Mouse (Mus musculus) left cerebral cortex, adult 9 months (tissue): ENCODE measurements around the gene Slc28a1.
"Not testable (repeated sequence)": the region's sequence is repeated elsewhere in the genome, so short reads cannot be mapped to it uniquely, and the experiment has no call there.

Experiments used
- DNase-seq, 2 experiments: peaks; one replicate each; pipeline ENCODE4 v3.0.0; 2022; ENCODE audit warnings: low spot score in 2 of 2

Gene Slc28a1

DNA sequence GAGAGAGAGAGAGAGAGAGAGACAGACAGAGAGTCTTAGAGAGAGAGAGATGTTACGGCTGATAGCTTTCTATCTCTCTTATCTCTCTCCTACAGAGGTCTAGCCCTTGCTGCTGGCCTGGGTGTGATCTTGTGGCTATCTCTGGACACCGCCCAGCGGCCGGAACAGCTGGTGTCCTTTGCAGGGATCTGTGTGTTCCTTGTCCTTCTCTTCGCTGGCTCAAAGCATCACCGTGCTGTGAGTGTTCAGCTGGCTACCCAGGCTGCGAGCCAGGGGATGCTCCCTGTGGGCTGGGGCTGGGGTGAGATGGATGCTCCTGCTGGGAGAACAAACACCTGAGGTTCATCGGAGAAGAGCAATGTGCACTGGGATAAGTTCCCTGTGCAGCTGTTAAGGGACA, 10.2 kb downstream of the Slc28a1 start:
- DNase-seq = no peak

DNA sequence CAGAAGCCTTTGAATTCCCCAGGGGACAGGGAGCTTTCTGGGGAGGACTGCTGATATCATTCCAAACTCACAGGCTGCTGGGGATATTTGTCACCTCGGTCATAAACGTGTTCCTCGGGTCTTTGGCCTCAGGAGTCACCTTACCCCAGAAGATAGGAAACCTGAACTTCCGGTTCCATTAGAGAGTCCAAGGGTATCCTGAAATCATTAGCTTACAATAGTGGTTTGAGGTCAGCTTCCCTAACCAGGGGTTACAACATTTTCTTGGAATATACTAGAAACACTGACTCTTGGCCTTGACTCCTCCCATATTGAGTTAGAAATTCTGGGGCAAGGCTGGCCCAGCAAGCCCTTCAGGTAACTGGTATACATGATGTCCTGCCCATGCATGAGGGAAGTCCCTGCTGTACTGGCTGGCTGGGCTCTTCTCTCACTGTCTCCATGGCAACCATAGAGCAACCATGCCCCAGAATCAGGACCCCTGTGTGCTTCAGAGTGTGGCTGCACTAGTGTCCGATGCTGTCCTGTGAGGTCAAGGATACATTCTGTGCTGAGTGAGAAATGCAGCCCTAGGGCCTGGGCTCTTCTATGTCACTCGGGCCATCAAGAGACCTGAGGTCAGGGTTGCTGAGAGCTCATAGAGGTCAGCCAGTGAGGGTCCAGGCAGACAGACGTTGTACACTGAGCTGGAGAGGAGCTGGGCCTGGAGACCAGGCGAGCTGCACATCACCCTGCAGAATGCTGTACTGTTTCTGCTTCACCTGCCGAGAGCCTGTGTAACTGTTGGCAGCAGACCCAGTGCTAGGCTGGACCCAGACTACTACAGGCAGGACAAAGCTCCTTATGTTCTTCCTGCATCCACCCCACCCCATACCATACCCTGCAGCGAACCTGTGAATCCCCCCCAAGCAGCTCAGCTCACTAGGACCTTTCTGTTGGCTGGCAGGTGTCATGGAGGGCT, 10.9 kb downstream of the Slc28a1 start:
- DNase-seq = no peak

DNA sequence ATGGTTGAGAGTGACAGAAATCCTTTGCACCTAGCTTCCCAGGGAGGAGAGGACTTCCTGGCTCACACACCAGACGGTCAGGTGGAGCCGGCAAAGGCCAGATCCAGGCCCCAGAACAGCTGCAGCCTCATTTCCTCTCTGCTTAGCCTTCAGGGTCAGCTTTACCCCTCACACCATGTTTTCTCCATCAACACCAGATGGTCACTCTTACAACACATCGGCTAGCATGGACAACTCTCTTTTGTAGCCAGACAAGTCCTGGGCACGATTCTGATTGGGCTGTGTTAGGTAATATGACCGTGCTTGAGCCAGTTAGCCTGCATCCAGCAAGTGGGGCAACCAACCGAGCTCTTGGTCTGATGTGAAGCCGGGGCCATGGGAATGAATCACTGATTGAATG, 17.3 kb downstream of the Slc28a1 start:
- DNase-seq = no peak

DNA sequence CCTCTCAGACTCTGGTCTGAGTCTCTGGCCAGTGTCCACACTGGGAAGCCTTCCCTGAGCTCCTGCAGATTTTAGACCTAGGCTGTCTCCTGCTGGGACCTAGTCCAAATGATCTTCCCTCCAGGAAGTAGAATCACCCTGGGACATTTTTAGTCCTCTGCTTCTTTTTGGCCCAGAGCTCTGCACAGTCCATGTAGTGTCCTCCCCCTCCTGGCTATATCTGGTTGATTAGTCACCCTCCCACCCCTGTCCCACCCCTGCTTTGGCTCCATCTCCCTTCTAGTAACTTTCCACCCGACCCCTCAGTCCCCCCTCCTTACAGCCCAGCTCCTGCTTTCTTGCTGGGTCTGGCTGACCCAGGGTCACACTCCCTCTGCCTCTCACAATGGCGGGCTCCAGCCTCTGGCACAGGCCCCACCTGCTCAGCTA, 18.3 kb downstream of the Slc28a1 start:
- no peak for DNase-seq

DNA sequence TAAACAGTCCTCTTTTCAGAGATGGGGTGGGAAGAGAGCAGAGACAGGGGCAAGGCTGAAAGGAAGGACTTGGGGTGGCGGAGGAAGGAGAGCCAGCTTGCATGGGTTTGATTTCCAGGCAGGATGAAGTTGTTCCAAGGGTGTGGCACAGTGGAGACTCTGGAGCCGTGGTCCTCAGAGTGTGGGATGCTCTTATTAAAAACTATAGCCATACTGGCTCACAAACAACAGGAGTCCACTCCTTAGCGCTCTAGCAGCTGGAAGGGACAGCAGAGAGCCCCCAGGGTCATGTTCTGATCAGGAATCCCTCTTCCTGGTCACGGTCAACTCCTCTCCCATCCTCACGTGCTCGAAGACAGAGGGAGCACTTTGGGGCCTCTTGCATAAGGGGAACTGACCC, 18.8 kb downstream of the Slc28a1 start:
- DNase-seq = no peak

DNA sequence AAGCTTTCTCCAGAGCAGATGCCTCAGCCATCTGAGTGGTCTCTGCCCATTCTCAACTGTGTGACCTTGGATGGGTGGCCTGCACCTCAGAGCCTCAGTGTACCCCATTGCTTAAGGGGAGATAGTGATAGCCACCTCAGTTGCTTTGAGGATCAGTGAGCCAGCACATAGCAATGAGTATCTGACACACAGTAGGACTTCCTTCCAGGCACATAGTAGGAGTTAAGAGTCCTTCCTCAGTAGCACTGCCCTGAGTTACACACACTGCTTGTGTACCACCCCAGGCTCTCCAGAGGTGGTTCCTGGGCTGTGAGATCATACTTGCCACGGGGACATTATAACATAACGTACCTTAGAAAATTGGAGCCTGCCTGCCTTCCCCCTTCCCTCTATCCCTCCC, 19.3 kb downstream of the Slc28a1 start:
- DNase-seq = no peak

DNA sequence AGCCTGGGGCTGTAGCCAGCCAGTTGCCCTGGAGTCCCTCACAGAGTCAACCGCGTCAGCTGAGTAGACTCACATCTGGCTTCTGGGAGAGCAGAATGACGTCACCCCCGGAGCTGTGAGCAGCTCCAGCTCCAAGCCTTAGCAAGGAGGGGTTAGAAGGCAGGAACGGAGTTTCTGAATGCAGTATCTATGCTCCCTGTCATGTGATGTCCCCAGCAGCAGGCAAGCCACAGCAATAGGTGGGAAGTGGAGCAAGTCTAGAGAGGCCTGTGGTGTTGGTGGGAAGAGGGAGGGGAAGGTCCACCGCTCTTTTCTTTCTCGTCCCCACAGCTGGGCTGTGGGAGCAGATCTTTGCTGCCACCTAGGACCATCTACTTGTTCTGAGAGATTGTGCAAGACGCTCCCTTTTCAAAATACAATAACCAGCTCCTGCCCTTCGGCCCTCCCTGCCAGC, 20.0 kb downstream of the Slc28a1 start:
- peak; percentile 62 to 72 for DNase-seq

DNA sequence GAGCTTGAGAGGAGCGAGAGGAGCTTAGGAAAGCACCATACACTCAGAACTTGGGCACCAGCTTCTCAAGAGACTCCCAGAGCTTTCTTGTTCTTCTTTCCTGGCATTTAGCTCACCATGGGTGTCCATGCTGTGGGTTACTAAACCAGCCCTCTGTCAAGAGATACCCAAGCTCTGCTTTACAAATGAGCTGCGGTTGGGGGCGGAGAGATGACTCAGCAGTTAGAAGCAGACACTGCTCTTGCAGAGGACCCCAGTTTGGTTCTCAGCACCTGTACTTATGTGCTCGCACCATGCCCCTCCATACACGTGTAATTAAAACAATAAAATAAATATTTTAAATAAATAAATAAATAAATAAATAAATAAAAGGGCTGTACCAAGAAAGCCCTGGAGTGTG, 22.7 kb downstream of the Slc28a1 start:
- DNase-seq = no peak

DNA sequence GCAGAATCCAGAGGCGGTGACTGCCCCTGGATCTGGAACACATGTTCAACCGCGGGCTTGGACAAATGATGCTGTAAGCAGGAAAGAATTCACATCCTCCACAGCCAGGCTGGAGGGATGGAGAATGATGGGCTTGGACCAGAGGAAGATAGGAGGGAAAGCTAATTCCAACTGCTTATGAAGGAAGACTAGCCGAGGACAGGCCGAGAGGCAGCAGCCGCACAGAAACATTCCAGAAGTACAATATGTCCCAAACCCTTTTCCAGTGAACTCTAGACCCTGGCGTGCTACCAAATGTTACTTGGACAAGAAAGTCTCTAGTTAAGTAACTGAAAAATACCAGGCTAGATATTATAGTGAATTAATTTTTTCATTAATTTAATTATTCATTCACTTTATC, 24.5 kb downstream of the Slc28a1 start:
- DNase-seq = no peak

DNA sequence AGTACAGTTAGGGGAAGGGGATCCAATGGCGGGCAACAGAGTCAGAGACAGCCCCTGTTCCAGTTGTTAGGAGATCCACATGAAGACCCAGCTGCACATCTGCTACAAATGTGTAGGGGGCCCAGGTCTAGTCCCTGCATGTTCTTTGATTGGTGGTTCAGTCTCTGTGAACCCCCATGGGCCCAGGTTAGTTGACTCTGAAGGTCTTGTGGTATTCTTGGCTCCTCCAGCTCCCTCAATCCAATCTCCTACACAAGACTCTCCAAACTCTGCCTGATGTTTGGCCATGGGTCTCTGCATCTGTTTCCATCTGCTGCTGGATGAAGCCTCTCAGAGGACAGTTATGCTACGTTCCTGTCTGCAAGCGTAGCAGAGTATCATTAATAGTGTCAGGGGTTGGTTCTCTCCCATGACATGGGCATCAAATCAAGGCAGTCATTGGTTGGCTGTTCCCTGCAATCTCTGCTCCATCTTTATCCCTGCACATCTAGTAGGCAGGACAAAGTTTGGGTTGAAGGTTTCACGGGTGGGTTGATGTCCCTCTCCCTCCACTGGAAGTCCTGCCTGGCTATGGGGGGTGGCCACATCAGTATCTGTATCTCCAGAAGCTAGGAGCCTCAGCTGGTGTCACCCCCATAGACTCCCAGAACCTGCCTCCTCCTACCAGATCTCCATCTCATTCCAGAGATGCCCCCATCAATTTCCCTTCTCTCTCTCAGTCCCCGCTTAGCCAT, 25.2 kb downstream of the Slc28a1 start:
- no peak for DNase-seq

DNA sequence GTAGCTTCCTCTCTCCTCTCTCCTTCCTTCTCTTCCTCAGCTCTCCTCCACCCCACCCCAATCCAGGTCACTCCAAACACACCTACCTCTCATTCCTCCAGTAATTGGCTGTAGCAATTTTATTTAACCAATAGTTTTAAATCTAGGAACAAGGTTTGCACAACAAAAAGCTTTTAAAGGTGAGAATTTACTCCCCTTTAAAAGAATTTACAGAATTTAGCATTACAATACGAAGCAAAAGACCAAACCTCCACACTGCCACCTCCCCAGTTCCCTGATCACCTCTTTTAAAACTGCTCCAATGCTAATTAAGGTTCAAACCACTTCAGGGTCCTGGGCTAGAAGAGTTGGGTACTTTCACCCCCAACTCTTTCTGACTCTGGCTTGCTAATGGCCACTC, 26.9 kb downstream of the Slc28a1 start:
- no peak for DNase-seq

DNA sequence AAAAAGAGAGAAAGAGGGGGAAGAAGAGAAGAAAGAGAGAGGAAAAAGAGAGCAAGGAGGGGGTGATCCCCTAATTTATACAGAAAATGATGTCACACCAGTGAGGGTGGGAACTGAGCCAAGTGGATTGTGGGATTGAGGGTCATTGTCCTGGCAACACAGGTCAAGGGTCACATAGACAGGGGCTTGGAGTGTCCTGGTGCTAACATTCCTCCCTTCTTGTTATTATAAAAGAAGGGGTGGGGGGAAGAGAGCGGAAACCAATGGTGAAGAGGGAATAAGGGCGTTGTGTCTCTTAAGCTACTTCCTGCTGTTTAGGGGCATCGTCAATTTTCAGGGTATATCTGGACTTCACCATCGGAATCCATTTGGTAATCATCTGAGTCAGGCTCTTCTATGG, 28.5 kb downstream of the Slc28a1 start:
- DNase-seq = not testable (repeated sequence)

DNA sequence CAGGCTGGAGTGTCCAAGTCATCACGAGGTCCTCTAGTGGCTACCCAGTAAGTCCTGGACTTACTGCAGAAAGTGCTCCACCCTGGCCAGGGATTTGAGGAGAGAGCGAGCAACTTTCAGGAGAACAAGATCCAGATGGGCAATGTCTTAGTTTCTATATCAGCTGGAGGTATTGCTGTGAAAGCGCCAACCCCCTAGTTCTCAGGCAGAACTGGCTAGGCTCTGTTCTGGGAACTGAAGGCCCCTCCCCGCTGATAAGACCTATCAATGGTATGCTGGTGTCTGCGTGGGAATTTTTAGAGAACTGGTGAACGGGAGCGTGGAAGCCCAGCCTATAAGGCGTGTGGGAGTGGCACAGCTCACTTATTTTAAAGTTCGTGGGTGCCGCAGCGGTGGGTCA, 35.2 kb downstream of the Slc28a1 start:
- DNase-seq = no peak

DNA sequence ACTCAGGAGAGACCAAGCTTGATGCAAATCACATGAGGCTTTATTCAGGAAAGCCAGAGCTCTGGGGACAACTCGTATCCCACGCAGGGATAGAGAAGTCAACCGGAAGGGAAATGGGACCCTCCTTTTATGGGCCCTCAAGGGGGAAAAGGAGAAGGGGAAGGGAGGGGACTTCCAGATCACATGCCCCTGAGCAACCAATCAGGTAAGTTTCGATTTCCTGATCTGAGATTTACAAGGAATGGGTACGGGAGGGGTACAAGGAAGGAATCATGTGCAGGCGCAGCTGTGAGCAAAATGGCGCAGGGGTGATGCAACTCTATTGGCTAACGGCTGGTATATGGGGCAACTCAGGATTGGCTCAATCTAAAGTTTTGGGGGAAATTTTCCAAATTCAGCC, 36.6 kb downstream of the Slc28a1 start:
- DNase-seq = no peak

DNA sequence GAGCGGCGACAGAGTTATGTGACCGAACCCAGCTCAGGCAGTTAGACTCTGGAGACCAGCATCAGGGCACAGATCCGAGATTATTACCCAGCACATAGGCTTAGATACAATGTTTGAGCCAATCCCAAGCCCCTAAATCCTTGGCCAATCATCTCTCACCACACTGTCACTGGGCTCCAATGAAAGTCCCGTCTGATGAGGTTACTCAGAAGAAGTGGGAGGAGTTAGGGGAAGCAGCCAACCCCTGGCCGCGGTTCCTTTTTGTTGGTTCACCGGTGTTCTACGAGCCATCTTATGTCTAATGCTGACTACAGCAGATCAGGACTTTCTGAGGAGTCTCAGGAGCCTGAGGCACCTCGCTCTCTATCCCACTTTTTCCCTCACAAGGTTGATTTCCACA, 37.7 kb downstream of the Slc28a1 start:
- DNase-seq = no peak

DNA sequence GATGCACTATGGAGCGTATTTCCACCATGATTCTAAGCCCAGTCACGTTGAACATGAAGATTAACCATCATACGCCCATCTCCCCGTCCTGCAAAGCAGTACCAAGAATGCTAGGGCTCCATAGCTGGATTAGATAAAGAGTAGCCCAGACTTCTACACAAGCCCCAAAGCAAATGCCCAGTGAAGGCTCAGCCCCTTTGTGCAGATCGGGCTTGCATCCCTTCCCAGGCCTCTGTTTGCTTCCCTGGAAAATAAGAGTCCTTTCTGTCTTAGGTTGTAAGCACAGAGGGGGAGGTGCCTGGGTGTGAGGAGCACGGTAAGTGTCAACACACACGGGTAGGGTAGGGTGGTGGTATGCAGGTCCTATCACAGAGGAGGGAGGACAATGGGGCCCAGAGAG, 38.2 kb downstream of the Slc28a1 start:
- DNase-seq = no peak

DNA sequence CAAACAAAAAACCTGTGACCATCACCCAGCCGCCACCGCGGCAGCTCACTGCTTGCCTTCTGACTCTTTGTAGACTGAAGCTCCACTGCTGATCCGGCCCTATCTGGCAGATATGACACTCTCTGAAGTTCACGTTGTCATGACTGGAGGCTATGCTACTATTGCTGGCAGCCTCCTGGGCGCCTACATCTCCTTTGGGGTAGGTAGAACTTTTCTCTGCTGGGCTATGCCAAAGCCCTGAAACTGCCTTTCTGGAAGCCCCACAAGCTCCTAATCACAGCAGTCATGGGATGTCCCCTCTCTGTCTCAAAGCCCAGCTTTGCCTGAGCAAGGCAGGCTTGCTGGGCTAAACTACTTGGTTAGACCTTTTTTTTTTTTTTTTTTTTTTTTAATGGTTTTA, 38.7 kb downstream of the Slc28a1 start:
- DNase-seq = no peak

DNA sequence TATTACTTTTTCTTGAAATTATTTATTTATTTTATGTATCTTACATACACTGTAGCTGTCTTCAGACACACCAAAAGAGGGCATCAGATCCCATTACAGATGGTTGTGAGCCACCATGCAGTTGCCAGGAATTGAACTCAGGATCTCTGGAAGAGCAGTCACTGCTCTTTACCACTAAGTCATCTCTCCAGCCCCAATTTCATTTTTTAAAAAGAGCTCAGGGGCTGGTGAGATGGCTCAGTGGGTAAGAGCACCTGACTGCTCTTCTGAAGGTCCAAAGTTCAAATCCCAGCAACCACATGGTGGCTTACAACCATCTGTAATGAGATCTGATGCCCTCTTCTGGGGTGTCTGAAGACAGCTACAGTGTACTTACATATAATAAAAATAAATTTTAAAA, 39.6 kb downstream of the Slc28a1 start:
- not testable (repeated sequence) for DNase-seq

DNA sequence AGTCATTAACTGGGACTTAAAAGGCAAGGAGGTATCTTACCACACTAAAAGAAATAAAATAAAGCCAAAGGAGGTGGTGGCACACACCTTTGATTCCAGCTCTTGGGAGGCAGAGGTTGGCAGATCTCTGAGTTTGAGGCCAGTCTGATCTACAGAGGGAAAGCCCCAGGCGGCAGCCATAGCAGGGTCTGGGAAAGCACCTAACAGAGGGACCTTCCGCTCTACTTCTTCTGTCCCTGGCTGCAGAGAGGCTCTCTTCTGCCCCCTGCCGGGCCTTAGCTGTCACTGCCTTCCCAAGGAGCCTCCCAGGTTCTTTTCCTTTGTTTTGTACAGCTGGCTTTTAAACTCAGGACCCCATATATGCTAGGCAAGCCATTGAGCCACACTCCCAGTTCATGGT, 40.4 kb downstream of the Slc28a1 start:
- DNase-seq = peak in 1 of 2 experiments; percentile 44

DNA sequence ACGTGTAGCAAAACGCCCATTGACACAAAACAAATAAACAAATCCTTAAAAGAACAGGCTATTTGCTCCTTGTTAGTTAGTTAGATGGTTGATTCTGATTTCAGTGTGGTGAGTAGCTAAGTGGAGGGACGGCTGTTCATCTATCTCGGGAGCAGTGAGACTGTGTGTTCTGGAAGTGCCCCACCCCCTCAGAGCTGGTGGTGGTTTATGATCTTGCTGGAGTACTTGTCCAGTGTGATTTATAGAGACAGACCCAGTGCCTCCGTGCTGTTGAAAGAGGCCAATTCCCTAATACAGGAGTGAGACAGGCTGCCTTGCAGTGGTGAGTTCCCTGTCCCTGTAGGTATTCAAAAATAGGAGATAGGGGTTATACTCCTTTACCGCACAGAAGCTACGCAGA, 44.3 kb downstream of the Slc28a1 start:
- no peak for DNase-seq

DNA sequence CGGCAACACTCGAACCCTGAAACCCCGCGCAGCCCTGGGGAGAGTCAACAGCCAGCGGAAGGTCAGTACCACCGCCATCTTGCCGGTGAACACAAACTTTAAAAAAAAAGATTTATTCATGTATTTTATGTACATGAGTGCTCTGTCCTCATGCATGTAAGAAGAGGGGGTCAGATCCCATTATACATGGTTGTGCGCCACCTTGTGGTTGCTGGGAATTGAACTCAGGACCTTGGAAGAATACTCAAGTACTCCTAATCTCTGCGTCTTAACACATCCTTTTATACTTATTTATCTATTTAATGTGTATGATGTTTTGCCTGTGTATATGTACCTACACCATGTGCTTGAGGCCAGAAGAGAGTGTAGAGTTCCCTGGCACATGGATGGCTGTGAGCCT, 47.1 kb downstream of the Slc28a1 start:
- DNase-seq = peak in 1 of 2 experiments; percentile 17

DNA sequence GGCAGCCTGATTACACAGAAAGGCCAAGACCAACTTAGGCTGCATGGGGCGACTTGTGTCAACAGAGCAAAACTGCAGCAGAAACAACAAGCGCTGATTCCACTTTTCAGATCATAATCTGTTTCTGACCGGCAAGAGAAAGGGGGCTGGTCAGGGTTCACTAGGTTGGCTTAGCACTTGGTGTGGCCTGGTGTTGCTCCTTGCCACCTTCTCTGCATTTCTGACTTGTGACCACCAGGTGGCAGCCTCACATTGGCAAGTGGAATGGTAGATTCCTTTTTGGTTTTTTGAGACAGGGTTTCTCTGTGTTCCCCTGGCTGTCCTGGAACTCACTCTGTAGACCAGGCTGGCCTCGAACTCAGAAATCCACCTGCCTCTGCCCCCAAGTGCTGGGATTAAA, 47.7 kb downstream of the Slc28a1 start:
- DNase-seq = peak in 1 of 2 experiments; percentile 74

DNA sequence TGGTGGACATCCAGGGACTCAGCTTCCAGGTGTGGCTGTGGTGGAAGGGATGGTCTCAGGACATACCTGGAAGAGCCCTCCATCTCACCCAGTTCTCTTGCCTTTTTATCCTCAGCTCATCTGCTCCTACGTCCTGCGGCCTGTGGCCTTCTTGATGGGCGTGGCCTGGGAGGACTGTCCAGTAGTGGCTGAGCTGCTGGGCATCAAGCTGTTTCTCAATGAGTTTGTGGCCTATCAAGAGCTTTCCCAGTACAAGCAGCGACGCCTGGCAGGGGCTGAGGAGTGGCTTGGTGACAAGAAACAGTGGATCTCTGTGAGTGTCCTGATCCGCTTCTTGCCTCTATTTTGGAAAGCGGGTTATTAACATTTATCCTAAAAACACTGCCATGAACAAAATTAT, 49.8 kb downstream of the Slc28a1 start:
- no peak for DNase-seq
